Mouse (Mus musculus) cortical plate, adult 2 months (tissue): ENCODE results near the gene Gltpd2. TPM values are rescaled to one million over a fixed set of nuclear protein-coding genes. Genes with fewer than 3 reads are reported as not detected.
"Not testable (repeated sequence)": the region's sequence is repeated elsewhere in the genome, so short reads cannot be mapped to it uniquely, and the experiment has no call there.

ENCODE experiments used
- H3K27ac ChIP-seq: fragments of 200-500 bp; 2 replicates; pipeline ENCODE4 v1.5.1; 2012; ENCODE audit warnings: low read length, control low read depth, inconsistent platforms; ENCODE audit not compliant: insufficient read depth
- H3K4me1 ChIP-seq: fragments of 200-500 bp; 2 replicates; pipeline ENCODE4 v1.6.1; 2011; ENCODE audit warnings: low read length; ENCODE audit not compliant: control insufficient read depth, insufficient read depth
- H3K4me3 ChIP-seq: fragments of 200-500 bp; 2 replicates; pipeline ENCODE4 v1.5.1; 2011; ENCODE audit warnings: mild to moderate bottlenecking, low read length, control low read depth; ENCODE audit not compliant: insufficient read depth
- CTCF ChIP-seq: fragments of 200-500 bp; IDR thresholded peaks from 2 replicates; pipeline ENCODE4 v1.5.1; 2011; ENCODE audit warnings: mild to moderate bottlenecking, control low read depth, low read length; ENCODE audit not compliant: insufficient read depth; ENCODE audit errors: extremely low read depth
- POLR2A ChIP-seq: fragments of 200-500 bp; IDR thresholded peaks from 2 replicates; pipeline ENCODE4 v1.6.1; 2011; ENCODE audit warnings: mild to moderate bottlenecking, low read length, control low read depth; ENCODE audit not compliant: insufficient read depth; ENCODE audit errors: extremely low read depth
- polyA plus RNA-seq: library from polyadenylated mRNA; depleted of rRNA; stranded (reverse); fragments of >200 nt; gene quantifications from 2 replicates; pipeline ENCODE4 v1.2.3, GENCODE M21; 2012

Gene Gltpd2
- polyA plus RNA-seq, 1 experiment = not detected

DNA sequence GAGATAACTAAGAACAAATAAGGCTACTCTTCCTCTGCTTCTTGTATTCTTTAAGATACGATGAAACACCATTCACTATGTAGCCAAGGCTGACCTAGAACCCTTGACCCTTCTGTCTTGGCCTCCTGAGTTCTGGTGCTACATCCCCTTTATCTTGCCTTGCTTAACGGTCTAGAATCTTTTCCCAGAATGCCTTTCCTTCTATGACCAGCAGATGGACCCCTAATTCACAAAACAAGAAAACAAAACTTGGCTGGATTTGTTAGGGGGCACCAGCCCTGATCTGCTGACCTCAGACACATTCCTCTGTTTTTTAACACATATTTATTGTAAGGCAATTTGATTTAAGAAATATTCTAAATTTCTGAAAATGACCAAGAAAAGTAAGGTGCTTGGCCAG, 2.6 kb upstream of the Gltpd2 start:
- no peak overlapping the region for H3K27ac ChIP-seq
- TF ChIP-seq POLR2A (no peak), CTCF (peak; percentile 53)
- H3K4me3 ChIP-seq = no peak overlapping the region
- no peaks in the 10 kb centered on the region for H3K4me1 ChIP-seq

DNA sequence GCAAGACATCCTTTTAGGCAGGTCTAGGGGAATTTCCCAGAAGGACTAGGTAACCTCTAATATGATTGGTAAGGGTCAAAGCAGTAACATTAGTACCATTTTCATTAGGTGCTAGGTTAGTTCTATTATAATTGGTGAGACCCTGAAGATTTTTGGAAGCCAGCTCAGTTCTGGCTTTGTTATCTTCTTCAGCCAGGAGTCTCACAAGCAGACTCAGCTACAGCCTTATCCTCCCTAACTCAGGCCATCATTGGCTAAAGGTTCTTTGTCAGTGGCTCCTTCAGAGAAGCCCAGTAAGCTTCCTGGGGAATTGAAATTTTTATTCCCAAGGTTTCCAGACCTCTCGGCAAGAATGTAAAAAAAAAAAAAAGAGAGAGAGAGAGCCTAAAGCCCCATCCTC, 560 bp upstream of the Gltpd2 start:
- Histone ChIP-seq H3K27ac (no peak overlapping the region), H3K4me1 (no peaks in the 10 kb centered on the region), H3K4me3 (no peak overlapping the region)
- TF ChIP-seq POLR2A = no peak
- TF ChIP-seq CTCF = no peak

DNA sequence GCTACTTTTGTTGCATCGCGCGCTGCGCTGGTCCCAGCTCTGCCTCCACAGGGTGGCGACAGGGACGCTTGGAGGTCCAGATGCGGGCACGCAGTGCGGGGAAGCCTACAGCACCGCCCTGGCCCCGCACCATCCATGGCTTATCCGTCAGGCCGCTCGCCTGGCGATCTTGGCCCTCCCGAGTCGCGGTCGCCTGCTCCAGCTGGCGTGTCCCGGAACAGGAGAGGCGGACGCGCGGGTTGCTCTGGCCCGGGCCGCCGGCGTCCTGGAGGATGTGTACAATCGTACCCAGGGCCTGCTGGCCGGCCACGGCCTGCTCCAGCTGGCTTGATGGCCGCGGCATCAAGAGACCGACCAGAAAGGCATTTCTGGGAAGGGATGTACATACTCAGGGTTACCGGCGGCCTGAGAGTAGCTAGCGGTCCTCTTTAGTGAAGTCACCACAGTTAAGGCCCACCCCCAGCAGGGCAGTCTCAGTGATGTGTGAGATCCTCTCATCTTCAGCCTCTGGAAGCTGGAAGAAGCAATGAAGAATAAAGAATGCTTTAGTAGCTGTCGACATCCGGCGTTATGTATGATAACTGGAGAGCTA, 1.3 kb downstream of the Gltpd2 start:
- Histone ChIP-seq H3K4me3 (0 out of 2 replicates have a peak overlapping the region, but pooled peaks have one; percentile 9), H3K27ac (no peak overlapping the region), H3K4me1 (no peaks in the 10 kb centered on the region)
- TF ChIP-seq POLR2A (no peak), CTCF (no peak)

DNA sequence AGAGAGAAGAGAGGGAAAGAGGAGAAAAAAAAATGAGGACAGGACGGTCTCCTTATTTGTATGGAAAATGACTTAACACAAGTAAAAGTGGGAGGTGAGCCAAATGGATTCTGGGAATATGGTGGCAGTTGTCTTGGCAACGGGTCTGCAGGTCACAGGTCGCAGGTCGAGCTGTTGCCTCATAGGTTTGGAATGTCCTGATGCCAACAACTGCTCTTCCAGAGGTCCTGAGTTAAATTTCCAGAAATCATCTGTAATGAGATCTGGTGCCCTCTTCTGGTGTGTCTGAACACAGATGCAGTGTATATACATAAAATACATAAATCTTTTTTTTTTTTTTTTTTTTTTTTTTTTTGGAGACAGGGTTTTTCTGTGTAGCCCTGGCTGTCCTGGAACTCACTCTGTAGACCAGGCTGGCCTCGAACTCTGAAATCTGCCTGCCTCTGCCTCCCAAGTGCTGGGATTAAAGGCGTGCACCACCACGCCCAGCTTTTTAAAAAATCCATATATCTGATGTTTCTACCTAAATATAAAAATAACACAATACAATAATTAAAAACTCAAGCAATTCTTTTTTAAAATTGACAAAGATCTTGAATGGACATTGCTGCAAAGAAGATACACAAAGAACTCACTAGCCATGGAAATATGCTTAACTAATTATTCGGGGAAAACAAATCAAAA, 4.5 kb downstream of the Gltpd2 start:
- H3K4me3 ChIP-seq, H3K4me1 ChIP-seq, H3K27ac ChIP-seq: not testable (repeated sequence)

DNA sequence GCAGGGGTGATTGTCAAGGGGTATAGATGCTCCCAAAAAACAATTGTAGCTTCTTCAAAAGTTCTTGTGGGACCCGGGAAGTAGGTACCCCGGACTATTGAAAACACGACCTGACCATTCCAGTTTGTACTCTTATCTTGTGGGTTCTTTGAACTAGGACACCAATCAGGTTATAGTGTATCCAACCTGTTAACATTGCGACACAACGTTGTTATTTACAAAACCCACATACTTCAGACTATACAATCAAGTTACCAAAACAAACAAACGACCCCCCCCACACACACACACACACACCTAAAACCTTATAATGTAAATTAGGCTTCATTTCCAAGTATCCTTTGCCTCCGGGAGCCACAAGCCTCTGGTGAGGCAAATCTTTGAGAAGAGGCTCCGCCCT, 5.8 kb downstream of the Gltpd2 start:
- TF ChIP-seq CTCF (no peak), POLR2A (no peak)
- H3K4me1 ChIP-seq = peaks cover 5% of the 10 kb centered on the region; the same call in 1 of the 2 replicates
- H3K27ac ChIP-seq = no peak overlapping the region
- H3K4me3 ChIP-seq = peak overlapping the region; percentile 45; the same call in 1 of the 2 replicates

DNA sequence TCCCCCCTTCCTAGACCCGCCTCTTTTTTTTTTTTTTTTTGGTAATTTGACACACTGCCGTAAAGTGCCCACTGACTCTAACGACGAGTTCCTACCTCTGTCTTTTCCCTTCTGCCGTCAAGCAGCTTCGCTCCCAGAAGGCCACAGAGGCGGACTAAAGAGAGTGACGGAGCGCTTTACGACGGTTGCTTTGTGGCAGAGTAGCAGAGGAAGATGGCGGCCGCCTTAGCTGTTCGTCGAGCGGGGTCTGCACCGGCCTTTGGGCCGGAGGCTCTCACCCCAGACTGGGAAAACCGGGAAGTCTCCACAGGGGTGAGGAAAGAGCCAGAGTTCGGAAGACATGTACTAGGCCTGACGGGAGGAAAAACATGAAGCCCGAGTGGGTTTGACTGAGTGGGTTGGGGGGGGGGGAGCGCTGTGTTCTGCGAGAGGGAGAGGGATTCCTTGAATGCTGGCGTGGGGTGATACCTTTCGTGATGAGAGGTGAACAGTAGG, 6.2 kb downstream of the Gltpd2 start, which contains the start of gene Psmb6:
Psmb6 (plus strand) TSS at position 184 of the 495 bp plus-strand sequence.
- H3K4me3 ChIP-seq = peak within 1 kb of the TSS; percentile 45
- TF ChIP-seq POLR2A (peak; percentile 88), CTCF (no peak)
- no peak within 1 kb of the TSS for H3K27ac ChIP-seq
- peaks cover 5% of the 10 kb centered on the region; the same call in 1 of the 2 replicates for H3K4me1 ChIP-seq

DNA sequence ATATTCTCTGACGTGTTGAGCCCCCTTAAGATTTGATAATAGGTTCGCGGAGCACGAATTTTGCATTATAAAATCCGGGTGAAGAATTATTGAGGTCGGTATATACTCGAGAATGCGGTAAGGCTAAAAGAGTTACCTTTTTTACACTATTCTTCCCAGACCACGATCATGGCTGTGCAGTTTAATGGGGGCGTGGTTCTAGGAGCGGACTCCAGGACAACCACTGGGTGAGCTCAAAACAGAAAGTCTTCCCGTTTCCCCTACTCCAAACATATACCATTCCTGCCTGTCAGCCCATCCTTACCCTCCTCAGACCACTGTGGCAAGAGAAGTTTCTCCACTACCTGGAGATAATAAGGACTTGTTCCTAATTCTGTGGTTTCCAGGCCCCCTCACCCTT, 6.7 kb downstream of the Gltpd2 start:
- no peak overlapping the region for H3K27ac ChIP-seq
- peak overlapping the region; percentile 45 for H3K4me3 ChIP-seq
- TF ChIP-seq CTCF (no peak), POLR2A (no peak)
- peaks cover 5% of the 10 kb centered on the region; the same call in 1 of the 2 replicates for H3K4me1 ChIP-seq

DNA sequence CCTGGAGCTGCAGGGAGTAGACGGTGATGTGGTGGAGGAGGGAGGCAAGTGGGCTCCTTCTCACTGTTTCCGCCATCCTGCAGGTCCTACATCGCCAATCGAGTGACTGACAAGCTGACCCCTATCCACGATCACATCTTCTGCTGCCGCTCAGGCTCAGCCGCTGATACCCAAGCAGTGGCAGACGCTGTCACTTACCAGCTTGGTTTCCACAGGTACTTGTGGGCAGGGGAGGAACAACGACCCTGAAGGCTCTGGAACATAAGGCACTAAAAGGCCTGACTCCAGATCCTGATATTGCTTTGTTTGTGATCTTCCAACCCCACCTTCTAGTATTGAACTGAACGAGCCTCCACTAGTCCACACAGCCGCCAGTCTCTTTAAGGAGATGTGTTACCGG, 7.2 kb downstream of the Gltpd2 start:
- Histone ChIP-seq H3K4me3 (no peak overlapping the region; the same call in 1 of the 2 replicates), H3K27ac (no peak overlapping the region), H3K4me1 (peaks cover 5% of the 10 kb centered on the region; the same call in 1 of the 2 replicates)
- TF ChIP-seq POLR2A (no peak), CTCF (no peak)

DNA sequence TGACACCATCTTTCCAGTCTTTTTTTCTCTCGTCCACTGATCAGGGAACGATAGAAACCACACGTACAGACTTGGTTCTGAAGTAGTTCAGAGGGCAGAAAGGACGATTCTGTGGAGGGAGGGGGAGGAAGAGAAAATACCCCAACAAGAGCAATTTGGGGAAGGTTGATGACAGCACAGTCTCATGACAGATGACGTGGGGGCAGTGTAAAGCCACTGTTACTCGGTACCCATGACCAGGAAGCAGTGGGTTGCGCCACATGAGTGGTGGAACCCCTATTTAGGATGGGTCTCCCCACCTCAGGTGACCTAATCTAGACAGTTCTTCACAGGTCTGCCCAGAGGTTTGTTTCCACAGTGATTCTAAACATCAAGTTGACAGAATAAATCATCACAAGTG, 9.6 kb downstream of the Gltpd2 start:
- Histone ChIP-seq H3K4me1 (peaks cover 5% of the 10 kb centered on the region; the same call in 1 of the 2 replicates), H3K27ac (no peak overlapping the region), H3K4me3 (no peak overlapping the region)
- TF ChIP-seq POLR2A (0 out of 2 replicates have a peak, but pooled peaks have one; percentile 8), CTCF (no peak)

DNA sequence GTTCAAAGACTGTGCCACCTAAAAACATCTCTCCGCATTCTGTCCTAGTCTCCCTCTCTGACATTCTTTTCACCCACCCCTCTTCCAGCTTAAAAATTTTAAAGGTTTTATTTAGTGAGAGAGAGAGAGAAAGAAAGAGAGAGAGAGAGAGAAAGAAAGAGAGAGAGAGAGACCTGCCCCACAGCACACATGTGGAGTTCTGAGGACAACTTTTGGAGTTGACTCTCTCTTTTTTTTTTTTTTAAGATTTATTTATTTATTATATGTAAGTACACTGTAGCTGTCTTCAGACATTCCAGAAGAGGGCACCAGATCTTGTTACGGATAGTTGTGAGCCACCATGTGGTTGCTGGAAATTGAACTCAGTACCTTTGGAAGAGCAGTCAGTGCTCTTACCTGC, 12.1 kb downstream of the Gltpd2 start:
- H3K4me1 ChIP-seq, H3K4me3 ChIP-seq, H3K27ac ChIP-seq: not testable (repeated sequence)
